Mouse (Mus musculus) splenic B cell, adult 2 months (primary cell): ENCODE results near the gene Cers6.

Source experiments
- DNase-seq: peaks from one replicate; pipeline ENCODE4 v3.0.0-alpha.2; 2011; ENCODE audit warnings: low read depth, low spot score
- H3K27me3 ChIP-seq: 2 replicates; pipeline ENCODE4 v1.6.1; 2012; ENCODE audit warnings: mild to moderate bottlenecking, low read length, moderate library complexity, mixed read lengths; ENCODE audit not compliant: control insufficient read depth, poor library complexity, insufficient read depth, severe bottlenecking
- H3K36me3 ChIP-seq: 2 replicates; pipeline ENCODE4 v1.6.1; 2012; ENCODE audit warnings: mild to moderate bottlenecking, low read length, moderate library complexity, mixed read lengths; ENCODE audit not compliant: control insufficient read depth, poor library complexity, insufficient read depth, severe bottlenecking

Cers6 gene

GRCm38 (mm10) chr2:68895044-68895764, 34.0 kb downstream of the Cers6 start:
- H3K27me3 ChIP-seq: no peaks in the 10 kb centered on the region
- no peak for DNase-seq
- no peaks in the 10 kb centered on the region for H3K36me3 ChIP-seq

- no peak for DNase-seq
- no peaks in the 10 kb centered on the region for H3K27me3 ChIP-seq
- H3K36me3 ChIP-seq: no peaks in the 10 kb centered on the region
Observed at GRCm38 (mm10) chr2:68896196-68896595, 35.0 kb downstream of the Cers6 start.

DNA sequence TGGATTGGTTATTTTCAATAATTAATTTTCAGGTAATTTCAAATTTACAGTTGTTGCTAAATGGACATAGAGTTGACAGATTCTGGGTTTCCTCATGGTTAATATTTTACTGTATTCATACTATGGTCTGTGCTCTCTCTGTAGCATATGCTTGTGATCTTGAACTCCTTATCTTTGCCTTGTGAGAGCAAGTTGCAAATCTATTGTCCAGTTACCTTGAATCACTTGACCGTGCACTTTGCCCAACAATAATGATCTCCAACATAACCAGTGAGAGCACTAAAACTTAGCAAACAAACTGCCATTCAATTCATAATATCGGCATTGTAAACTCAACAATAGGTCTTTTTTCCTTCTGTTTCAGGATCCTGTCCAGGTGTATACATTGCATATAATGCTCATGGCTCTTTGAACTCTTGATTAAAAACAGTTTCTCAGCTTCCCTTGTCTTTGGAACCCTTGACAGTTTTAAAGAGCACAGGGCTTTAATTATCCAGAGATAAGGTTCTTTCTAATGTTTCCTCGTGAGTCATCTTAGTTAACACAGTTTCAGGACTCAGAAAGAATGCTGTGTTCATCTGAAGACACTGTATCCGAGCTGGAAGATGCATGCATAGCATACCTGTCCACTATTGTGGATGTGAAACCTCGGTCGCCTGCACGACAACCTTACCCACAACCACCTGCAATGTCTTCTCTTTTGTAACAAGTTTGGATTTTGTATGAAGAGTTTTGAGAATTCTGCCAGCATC, 38.7 kb downstream of the Cers6 start:
- Histone ChIP-seq H3K27me3 (no peaks in the 10 kb centered on the region), H3K36me3 (no peaks in the 10 kb centered on the region)
- DNase-seq: no peak

- no peak for DNase-seq
- no peaks in the 10 kb centered on the region for H3K27me3 ChIP-seq
- H3K36me3 ChIP-seq: no peaks in the 10 kb centered on the region
Observed at GRCm38 (mm10) chr2:68900640-68901378, 39.6 kb downstream of the Cers6 start.

DNA sequence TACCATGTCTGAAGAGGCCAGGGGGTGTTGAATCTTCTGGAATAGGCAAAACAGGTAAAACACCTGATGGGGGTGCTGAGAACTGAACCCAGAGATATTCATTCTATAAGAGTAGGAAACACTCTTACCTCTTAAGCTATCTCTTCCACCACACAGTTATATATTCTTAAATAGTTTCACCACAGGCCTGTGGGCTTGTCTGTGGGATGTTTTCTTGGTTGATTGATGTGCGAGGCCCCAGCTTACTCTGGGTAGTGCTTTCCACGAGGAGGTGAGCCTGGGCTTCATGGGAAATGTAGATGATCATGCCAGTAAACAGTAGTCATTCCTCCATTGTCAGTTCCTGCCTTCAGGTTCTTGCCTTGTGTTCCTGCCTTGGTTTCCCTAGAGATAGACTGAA, 40.5 kb downstream of the Cers6 start:
- Histone ChIP-seq H3K27me3 (no peaks in the 10 kb centered on the region), H3K36me3 (no peaks in the 10 kb centered on the region)
- DNase-seq: no peak

DNA sequence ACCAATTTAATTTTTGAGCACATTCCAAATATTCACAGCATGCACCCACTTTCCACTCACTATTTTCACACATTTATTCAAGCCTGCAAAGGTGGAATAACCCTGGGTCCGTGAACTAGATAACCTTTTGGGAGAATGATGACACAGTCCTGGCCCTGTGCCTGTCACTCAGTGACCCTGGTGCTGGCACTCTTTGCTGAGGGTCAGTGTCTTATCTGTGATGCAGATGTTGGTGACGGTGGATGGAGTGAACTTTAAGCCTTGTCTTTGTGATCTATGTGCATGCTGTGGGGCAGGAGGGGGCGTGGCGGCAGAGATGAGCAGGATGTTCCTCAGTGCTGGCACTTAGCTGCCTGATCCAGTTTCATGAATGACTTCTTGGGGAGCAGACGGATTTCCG, 41.3 kb downstream of the Cers6 start:
- DNase-seq: no peak
- Histone ChIP-seq H3K27me3 (no peaks in the 10 kb centered on the region), H3K36me3 (no peaks in the 10 kb centered on the region)

DNA sequence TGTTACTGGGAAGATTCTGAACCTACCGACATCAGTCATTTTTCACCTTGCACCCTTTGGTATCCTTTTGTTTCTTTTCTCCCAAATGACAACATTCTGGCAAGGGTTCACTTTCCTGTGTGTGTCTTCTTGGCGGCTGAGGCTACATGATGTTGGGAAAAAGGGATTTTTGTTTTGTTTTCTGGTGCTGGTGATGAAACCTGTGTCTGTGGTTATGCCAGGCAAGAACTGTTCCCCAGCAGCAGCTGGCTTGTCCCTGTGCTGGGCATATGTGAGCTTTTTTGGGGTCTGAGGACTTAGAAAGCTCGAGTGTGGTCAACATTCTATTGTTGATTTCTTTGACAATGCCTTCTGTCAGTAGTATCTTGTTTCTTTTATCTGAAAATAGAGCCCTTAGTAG, 45.7 kb downstream of the Cers6 start:
- H3K27me3 ChIP-seq: no peaks in the 10 kb centered on the region
- no peak for DNase-seq
- H3K36me3 ChIP-seq: no peaks in the 10 kb centered on the region

DNA sequence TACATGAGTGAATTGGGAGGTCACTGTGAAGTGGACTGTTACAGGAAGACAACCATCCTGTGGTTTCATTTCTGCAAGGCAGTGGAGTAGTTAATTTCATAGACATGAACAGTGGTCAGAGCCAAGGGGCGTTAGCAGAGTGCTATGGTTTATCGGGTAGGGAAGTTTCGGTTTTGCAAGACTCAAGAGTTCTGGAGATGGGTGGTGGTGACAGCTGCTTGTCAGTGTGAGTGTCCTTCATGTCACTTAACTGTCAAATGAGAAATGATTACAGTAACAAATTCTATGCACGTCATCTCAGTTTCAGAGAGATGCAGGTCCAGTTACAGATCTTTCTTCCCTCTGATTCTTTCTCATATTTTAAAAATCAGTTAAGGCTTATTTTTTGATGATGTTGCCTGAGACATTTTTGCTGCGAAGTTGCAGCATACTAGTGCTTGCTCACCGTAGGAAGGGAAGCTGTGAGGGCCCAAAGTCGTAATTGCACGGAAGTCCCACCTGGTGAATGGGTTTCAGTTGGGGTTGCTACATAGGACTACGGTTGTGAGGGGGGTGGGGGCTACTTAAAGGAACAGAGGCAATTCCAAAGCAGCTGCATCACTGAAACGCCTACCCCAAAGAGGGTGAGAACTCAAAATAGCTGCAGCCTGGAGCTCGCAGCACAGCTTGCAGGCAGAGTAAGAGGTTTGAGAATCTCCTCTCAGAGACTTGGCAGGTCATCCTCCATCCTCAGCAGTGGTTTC, 46.7 kb downstream of the Cers6 start:
- Histone ChIP-seq H3K27me3 (no peaks in the 10 kb centered on the region), H3K36me3 (no peaks in the 10 kb centered on the region)
- peak; percentile 48 for DNase-seq

GRCm38 (mm10) chr2:68910727-68911126, 49.5 kb downstream of the Cers6 start:
- Histone ChIP-seq H3K27me3 (no peaks in the 10 kb centered on the region), H3K36me3 (no peaks in the 10 kb centered on the region)
- no peak for DNase-seq

GRCm38 (mm10) chr2:68911587-68912483, 50.6 kb downstream of the Cers6 start:
- DNase-seq: no peak
- Histone ChIP-seq H3K36me3 (no peaks in the 10 kb centered on the region), H3K27me3 (no peaks in the 10 kb centered on the region)

DNA sequence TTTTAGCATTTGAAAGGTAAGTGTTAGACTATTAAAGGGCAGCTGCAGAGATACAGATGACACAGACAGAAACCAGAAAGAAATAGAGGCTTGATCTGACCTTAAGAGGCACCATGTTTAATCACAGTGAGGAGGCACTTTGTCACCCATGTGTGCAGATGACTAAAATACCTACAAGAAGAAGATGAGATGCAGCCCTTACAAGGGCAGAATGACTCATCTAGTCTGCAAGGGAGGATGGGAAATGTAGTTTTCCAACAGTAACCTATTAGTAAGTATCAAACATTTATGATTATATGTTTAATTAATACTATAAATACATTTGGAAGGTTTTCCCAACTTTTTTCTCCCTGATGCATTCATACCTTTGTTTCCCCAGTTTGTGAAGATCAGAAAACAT, 54.5 kb downstream of the Cers6 start:
- DNase-seq: no peak
- Histone ChIP-seq H3K36me3 (no peaks in the 10 kb centered on the region), H3K27me3 (no peaks in the 10 kb centered on the region)

- DNase-seq: no peak
- Histone ChIP-seq H3K27me3 (no peaks in the 10 kb centered on the region), H3K36me3 (no peaks in the 10 kb centered on the region)
Observed at GRCm38 (mm10) chr2:68916299-68916698, 55.1 kb downstream of the Cers6 start.

- DNase-seq: no peak
- no peaks in the 10 kb centered on the region for H3K36me3 ChIP-seq
Observed at GRCm38 (mm10) chr2:68917010-68917409, 55.8 kb downstream of the Cers6 start.

DNA sequence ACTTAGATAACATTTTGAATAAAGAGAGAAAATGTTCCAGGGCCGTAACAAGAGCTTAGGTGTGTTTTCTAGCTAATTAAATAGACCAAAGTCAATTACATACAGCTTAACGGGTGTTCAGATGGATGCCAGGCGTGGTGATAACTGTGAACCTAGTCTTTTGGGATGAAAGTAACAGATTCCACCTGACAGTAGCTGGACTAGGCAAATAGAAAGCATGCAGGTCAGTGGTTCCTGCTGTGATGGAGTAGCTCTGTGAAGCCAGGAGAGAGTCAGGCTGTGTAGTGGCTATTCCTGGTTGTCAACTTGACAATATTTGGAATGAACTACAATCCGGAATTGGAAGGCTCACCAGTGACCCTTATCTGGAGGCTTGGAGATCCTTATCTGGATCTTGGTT, 56.3 kb downstream of the Cers6 start:
- Histone ChIP-seq H3K36me3 (no peaks in the 10 kb centered on the region), H3K27me3 (no peaks in the 10 kb centered on the region)
- DNase-seq: no peak

More at GRCm38 (mm10) chr2:68917010-68917409, 55.8 kb downstream of the Cers6 start:
- no peaks in the 10 kb centered on the region for H3K27me3 ChIP-seq
